Mouse (Mus musculus) ES-Bruce4 (cell line): ENCODE measurements around the gene Sf3b3.

Experiments
- CTCF ChIP-seq: IDR thresholded peaks from one replicate; pipeline ENCODE4 v1.8.1; 2011; ENCODE audit warnings: low read depth, low read length
- EP300 ChIP-seq: IDR thresholded peaks from 2 replicates; pipeline ENCODE4 v1.6.1; 2011; ENCODE audit warnings: low read depth, low read length; ENCODE audit not compliant: insufficient read depth
- POLR2A ChIP-seq: IDR thresholded peaks from one replicate; pipeline ENCODE4 v1.8.1; 2011; ENCODE audit warnings: low read length; ENCODE audit not compliant: insufficient read depth

- TF ChIP-seq POLR2A = no peak
- no peak for TF ChIP-seq EP300
- no peak for TF ChIP-seq CTCF
Observed at GRCm38 (mm10) chr8:110811793-110812192, 34.8 kb downstream of the Sf3b3 start.
